Mouse (Mus musculus) cerebellum, adult 2 months (tissue): ENCODE data around the gene Mmp7. TPM values are rescaled to one million over a fixed set of nuclear protein-coding genes. Genes with fewer than 3 reads are reported as not detected.

Experiments
- DNase-seq, 2 experiments: peaks; one replicate each; pipeline ENCODE4 v3.0.0; 2021
- H3K27ac ChIP-seq: fragments of 200-500 bp; 2 replicates; pipeline ENCODE4 v1.5.1; 2012; ENCODE audit warnings: low read length, control low read depth, inconsistent platforms; ENCODE audit not compliant: insufficient read depth
- H3K27me3 ChIP-seq: fragments of 200-500 bp; 2 replicates; pipeline ENCODE4 v1.6.1; 2012; ENCODE audit warnings: inconsistent platforms, mild to moderate bottlenecking, low read length, moderate library complexity; ENCODE audit not compliant: control insufficient read depth, insufficient read depth
- H3K4me1 ChIP-seq: fragments of 200-500 bp; 2 replicates; pipeline ENCODE4 v1.6.1; 2011; ENCODE audit warnings: low read length; ENCODE audit not compliant: control insufficient read depth, insufficient read depth
- H3K4me3 ChIP-seq: fragments of 200-500 bp; replicated peaks from 2 replicates; pipeline ENCODE3; 2011; ENCODE audit warnings: mild to moderate bottlenecking, low read depth, low read length, control low read depth; ENCODE audit not compliant: insufficient read depth
- CTCF ChIP-seq: fragments of 200-500 bp; IDR thresholded peaks from 2 replicates; pipeline ENCODE4 v1.5.1; 2011; ENCODE audit warnings: low read depth, mild to moderate bottlenecking, control low read depth, low read length, moderate library complexity, borderline replicate concordance; ENCODE audit not compliant: insufficient read depth
- POLR2A ChIP-seq: fragments of 200-500 bp; IDR thresholded peaks from 2 replicates; pipeline ENCODE4 v1.6.1; 2011; ENCODE audit warnings: low read length, control low read depth, borderline replicate concordance; ENCODE audit not compliant: insufficient read depth
- WGBS: fragments of 180-500 bp; shearing (Covaris S2); methylation state at CpG from one replicate; pipeline ENCODE4 v1.1.7; 2018; 5-methylcytosine and 5-hydroxymethylcytosine counted together
- polyA plus RNA-seq: library from polyadenylated mRNA; depleted of rRNA; stranded (reverse); fragments of >200 nt; gene quantifications from 2 replicates; pipeline ENCODE4 v1.2.3, GENCODE M21; 2012

Gene Mmp7
- polyA plus RNA-seq, 1 experiment: not detected

GRCm38 (mm10) chr9:7669674-7670073, 22.2 kb upstream of the Mmp7 start:
- Histone ChIP-seq H3K27ac (no peak overlapping the region), H3K4me3 (no peak overlapping the region), H3K4me1 (no peaks in the 10 kb centered on the region), H3K27me3 (no peaks in the 10 kb centered on the region)
- TF ChIP-seq POLR2A (no peak), CTCF (no peak)
- 96% methylated on average over 1 of the region's 1 CpGs for WGBS
- DNase-seq: no peak

DNA sequence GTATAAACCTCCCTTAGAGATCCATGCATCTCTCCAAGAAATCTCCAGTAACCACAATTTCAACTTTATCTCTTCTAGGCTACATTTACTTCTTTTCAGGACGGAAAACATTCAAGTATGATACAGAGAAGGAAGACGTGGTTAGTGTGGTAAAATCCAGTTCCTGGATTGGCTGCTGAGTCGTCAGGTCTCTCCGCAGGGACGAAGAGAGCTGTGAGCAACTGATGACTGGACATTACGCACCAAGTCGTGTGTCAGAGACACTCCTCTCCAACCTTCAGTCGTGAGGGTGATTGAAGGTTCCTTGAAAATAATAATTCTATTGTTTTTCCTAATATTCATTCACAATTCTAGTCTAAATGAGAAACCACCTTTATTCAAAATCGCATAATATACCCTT, 18.9 kb upstream of the Mmp7 start:
- DNase-seq: no peak
- Histone ChIP-seq H3K27me3 (no peaks in the 10 kb centered on the region), H3K27ac (no peak overlapping the region), H3K4me1 (no peaks in the 10 kb centered on the region), H3K4me3 (no peak overlapping the region)
- WGBS: 81% methylated on average over 9 of the region's 9 CpGs
- TF ChIP-seq POLR2A: no peak
- TF ChIP-seq CTCF: no peak

DNA sequence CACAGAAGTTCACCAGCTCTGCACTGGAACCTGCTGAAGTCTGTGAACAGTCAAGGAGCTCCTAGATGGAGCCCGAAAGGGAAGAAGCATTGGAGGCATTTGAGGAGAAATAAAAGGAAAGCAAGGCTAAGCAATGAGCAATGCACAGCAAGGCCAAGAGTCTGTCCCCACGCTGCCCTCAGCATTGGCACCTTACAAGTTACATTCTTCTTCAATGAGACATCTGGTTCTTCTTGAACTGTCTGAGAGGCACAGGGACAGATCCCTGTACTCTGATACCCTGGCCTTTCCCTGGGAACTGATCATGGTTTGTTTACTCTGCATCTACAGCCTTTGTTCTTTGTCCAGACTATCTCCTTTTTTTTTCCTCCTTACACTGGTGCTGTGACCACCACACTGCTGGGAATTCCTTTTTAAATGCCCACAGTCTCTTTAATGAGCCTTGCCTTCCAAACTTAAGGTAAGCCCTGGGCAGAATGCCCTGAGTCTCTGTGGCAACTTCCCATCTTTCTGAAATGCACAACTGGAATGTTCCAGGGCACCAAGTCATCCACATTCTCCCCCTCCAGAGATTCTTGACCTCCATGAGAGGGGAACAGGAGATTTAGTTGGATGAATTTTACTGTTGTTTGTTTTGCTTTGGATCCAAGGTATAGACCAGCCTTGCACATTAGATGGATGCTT, 13.6 kb upstream of the Mmp7 start:
- Histone ChIP-seq H3K27me3 (no peaks in the 10 kb centered on the region), H3K4me3 (no peak overlapping the region), H3K27ac (no peak overlapping the region), H3K4me1 (no peaks in the 10 kb centered on the region)
- 89% methylated on average over 2 of the region's 2 CpGs for WGBS
- TF ChIP-seq POLR2A: no peak
- TF ChIP-seq CTCF: no peak
- no peak for DNase-seq

DNA sequence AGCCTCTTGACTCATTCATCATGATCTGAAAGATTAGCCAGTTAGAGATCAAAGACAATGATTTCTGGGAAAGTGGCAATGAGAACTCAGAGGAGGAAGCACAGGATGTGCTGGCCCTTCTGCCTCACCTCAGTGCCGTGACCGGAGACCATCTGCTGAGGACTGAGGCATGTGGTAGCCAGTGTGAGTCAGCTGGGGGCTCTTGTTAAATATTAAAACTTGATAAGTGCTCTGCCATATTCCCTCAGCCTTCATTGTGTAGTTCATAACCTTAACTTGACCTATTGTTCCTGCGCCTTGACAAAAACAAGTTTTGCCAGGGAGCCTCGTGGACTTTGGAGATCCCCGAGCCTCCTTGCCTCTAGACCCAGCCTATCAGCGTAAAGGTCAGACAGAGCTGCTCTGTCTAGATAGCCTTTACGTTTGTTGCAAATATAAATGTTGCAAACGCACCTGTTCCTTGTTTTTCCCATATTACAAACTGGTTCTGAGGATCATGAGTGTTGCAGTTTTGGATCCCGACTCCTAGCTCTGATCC, 9.7 kb upstream of the Mmp7 start:
- Histone ChIP-seq H3K4me3 (no peak overlapping the region), H3K27me3 (no peaks in the 10 kb centered on the region), H3K27ac (no peak overlapping the region), H3K4me1 (no peaks in the 10 kb centered on the region)
- TF ChIP-seq CTCF: no peak
- no peak for TF ChIP-seq POLR2A
- 88% methylated on average over 9 of the region's 9 CpGs for WGBS
- no peak for DNase-seq

DNA sequence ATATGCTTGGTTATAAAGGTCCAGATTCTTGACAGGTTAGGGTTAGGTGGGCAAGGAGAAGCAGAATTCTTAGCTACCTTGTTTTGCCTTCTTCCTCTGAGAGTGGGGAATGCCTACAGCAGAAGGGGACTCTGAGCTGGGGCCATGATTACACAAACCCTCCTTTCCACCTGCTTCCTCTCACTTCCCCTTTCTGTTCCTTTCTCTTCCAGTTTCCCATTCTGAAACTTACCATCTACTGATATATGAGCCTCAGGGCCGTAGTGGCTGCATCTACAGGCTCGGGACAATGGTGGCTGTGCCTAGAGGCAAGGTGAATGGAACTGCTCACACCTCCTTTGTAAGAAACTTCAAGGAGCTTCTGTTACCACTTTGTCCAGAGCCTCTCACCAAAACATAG, 5.9 kb upstream of the Mmp7 start:
- Histone ChIP-seq H3K27ac (no peak overlapping the region), H3K27me3 (no peaks in the 10 kb centered on the region), H3K4me3 (no peak overlapping the region), H3K4me1 (peaks cover 3% of the 10 kb centered on the region; the same call in 1 of the 2 replicates)
- 86% methylated on average over 2 of the region's 2 CpGs for WGBS
- no peak for DNase-seq
- no peak for TF ChIP-seq CTCF
- no peak for TF ChIP-seq POLR2A

DNA sequence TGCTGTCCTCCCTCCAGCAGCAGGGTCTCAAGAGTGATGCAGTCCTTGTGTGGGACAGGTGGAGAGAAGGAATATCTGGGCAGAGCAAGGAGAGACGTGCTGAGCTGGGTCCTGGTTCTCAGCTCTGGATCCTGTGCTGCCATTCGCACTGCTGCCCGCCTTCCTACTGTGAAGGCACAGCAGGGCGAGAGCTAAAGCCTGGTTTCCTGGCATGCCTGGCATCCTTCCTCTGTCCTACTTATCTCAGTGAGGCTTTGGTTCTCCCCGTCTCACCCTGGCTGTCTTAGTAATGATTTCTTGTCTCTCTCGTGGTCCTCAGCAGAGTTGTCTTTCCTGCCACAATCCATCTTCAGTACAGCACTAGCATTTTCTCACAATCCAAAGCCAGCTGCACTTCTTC, 2.1 kb upstream of the Mmp7 start:
- no peak overlapping the region for H3K4me3 ChIP-seq
- TF ChIP-seq CTCF (no peak), POLR2A (no peak)
- peaks cover 3% of the 10 kb centered on the region; the same call in 1 of the 2 replicates for H3K4me1 ChIP-seq
- H3K27me3 ChIP-seq: no peaks in the 10 kb centered on the region
- 11% methylated on average over 6 of the region's 6 CpGs for WGBS
- no peak overlapping the region for H3K27ac ChIP-seq
- DNase-seq: no peak

DNA sequence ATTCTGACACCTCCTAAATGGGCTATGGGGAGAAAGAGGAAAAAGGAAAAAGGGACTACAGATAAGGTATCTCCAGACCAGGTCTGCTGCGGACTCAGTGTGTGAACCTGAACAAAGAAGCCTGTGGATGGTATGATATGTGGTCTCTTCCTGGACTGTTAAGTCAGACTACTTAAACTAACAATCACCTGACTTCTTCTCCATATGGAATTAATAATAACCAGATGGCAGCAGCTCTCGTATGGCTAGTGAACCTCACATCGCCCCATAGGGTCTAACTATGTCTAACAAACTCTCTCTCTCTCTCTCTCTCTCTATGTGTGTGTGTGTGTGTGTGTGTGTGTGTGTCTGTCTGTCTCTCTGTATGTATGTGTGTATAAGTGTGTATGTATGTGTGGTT, 2.1 kb downstream of the Mmp7 start:
- Histone ChIP-seq H3K27ac (no peak overlapping the region), H3K4me3 (no peak overlapping the region), H3K4me1 (peaks cover 3% of the 10 kb centered on the region; the same call in 1 of the 2 replicates), H3K27me3 (no peaks in the 10 kb centered on the region)
- DNase-seq: no peak
- TF ChIP-seq POLR2A (no peak), CTCF (no peak)
- 89% methylated on average over 3 of the region's 3 CpGs for WGBS

DNA sequence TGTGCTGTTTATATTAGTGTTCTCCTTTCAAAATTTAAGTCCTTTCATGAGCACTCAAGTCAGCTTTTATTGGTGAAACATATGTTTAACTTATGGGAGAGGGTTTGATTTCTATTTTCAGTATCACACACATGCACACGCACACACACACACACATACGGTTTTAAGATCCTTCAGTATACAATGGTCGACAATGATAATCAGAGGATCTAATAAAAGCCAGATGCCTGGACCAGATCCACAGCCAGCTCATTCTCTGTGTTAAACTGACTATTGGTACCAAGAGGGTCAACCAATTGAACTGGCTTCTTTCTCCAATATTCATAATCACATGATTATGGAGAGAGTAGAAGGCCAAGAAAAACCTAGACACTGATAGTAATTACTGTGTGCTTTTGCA, 3.8 kb downstream of the Mmp7 start:
- Histone ChIP-seq H3K4me3 (no peak overlapping the region), H3K4me1 (no peaks in the 10 kb centered on the region), H3K27me3 (no peaks in the 10 kb centered on the region), H3K27ac (no peak overlapping the region)
- WGBS: 95% methylated on average over 3 of the region's 3 CpGs
- no peak for DNase-seq
- no peak for TF ChIP-seq POLR2A
- TF ChIP-seq CTCF: no peak
